Mouse (Mus musculus) left cerebral cortex, postnatal 10 days (tissue): ENCODE measurements around the gene Ppp1r9a. TPM values are rescaled to one million over a fixed set of nuclear protein-coding genes. Genes with fewer than 3 reads are reported as not detected.

ENCODE experiments used
- DNase-seq, 2 experiments: peaks; one replicate each; pipeline ENCODE4 v3.0.0; 2021 to 2022; ENCODE audit warnings: low spot score in 2 of 2, mixed read lengths in 1 of 2; ENCODE audit errors: extremely low spot score in 1 of 2
- intact Hi-C: fragments of 180-260 bp; cut with DNase I; formaldehyde crosslinking; loops from one replicate; pipeline ENCODE4 v1.15.1; 2025
- total RNA-seq, 2 experiments: library from RNA; stranded (reverse); gene quantifications; 2 replicates each; pipeline ENCODE4 v1.2.3; 2021

The Ppp1r9a gene
- total RNA-seq, 2 experiments from 2014 or later: 123 to 128 TPM

- no peak for DNase-seq
- intact Hi-C loops: no loop called here
Observed at GRCm38 (mm10) chr6:5207817-5208216, 305.1 kb downstream of the Ppp1r9a start.

Other genes with a start within 250 kb of the Ppp1r9a start
- gene Sgce, start 155.7 kb upstream of the Ppp1r9a start, total RNA-seq: 10 to 100 TPM; 30.0 to 30.1 TPM
- gene Peg10, start 155.6 kb upstream of the Ppp1r9a start, total RNA-seq: 10 to 100 TPM; 10.7 to 11.6 TPM